Mouse (Mus musculus) olfactory bulb, adult 2 months (tissue): ENCODE measurements around the gene Unc5c.

ENCODE experiments used
- CTCF ChIP-seq: fragments of 200-500 bp; IDR thresholded peaks from 2 replicates; pipeline ENCODE4 v1.5.1; 2012; ENCODE audit warnings: low read depth, mild to moderate bottlenecking, low read length, moderate library complexity; ENCODE audit not compliant: insufficient read depth
- POLR2A ChIP-seq: fragments of 200-500 bp; IDR thresholded peaks from 2 replicates; pipeline ENCODE4 v1.6.1; 2012; ENCODE audit warnings: mild to moderate bottlenecking, low read depth, low read length, moderate library complexity; ENCODE audit not compliant: insufficient read depth

GRCm38 (mm10) chr3:141462482-141462881 is 2.5 kb upstream of the Unc5c start:
- no peak for TF ChIP-seq CTCF
- no peak for TF ChIP-seq POLR2A
